Mouse (Mus musculus) forebrain, embryonic 11.5 days (tissue): ENCODE measurements at regions not wholly inside any gene's neighbourhood (a gene's known extent, or its start where the extent isn't known, plus 50 kb on each side); places are given as distances from the start of the nearest gene placed in this dataset.

ENCODE experiments used
- ATAC-seq: fragments of 200-750 bp; cut with Nextera tagmentation; replicated peaks from 2 replicates; pipeline ENCODE4 v1.8.0; 2017; ENCODE audit warnings: moderate TSS enrichment; ENCODE audit not compliant: low FRiP score
- DNase-seq: peaks from one replicate; pipeline ENCODE4 v3.0.0-alpha.2; 2017; ENCODE audit warnings: low spot score
- H3K27ac ChIP-seq: fragments of 300-500 bp; sonication (generic); 2 replicates; pipeline ENCODE4 v1.5.1; 2014; ENCODE audit warnings: low read depth, low read length
- H3K27me3 ChIP-seq: fragments of 300-500 bp; sonication (generic); 2 replicates; pipeline ENCODE4 v1.6.1; 2014; ENCODE audit warnings: mild to moderate bottlenecking, low read length, mixed read lengths; ENCODE audit not compliant: control insufficient read depth, insufficient read depth
- H3K36me3 ChIP-seq: fragments of 300-500 bp; sonication (generic); 2 replicates; pipeline ENCODE4 v1.6.1; 2014; ENCODE audit warnings: mild to moderate bottlenecking, low read length, moderate library complexity, mixed read lengths; ENCODE audit not compliant: control insufficient read depth, insufficient read depth
- H3K4me1 ChIP-seq: fragments of 300-500 bp; sonication (generic); replicated peaks from 2 replicates; pipeline ENCODE4 v1.6.1; 2014; ENCODE audit warnings: low read length, mixed read lengths; ENCODE audit not compliant: control insufficient read depth, insufficient read depth
- H3K4me2 ChIP-seq: fragments of 300-500 bp; sonication (generic); 2 replicates; pipeline ENCODE4 v1.6.1; 2014; ENCODE audit warnings: low read depth, mild to moderate bottlenecking, low read length, moderate library complexity, mixed read lengths; ENCODE audit not compliant: severe bottlenecking
- H3K4me3 ChIP-seq: fragments of 300-500 bp; sonication (generic); 2 replicates; pipeline ENCODE4 v1.5.1; 2014; ENCODE audit warnings: low read depth, low read length
- H3K9ac ChIP-seq: fragments of 300-500 bp; sonication (generic); 2 replicates; pipeline ENCODE4 v1.6.1; 2014; ENCODE audit warnings: low read length
- H3K9me3 ChIP-seq: fragments of 300-500 bp; sonication (generic); 2 replicates; pipeline ENCODE4 v1.6.1; 2016; ENCODE audit warnings: low read length, mixed read lengths; ENCODE audit not compliant: control insufficient read depth
- WGBS: fragments of 180-500 bp; shearing (Covaris S2); extraction: QIAGEN DNeasy Blood & Tissue Kit; methylation state at CpG from one replicate; pipeline ENCODE4 v1.1.7; 2014; 5-methylcytosine and 5-hydroxymethylcytosine counted together

- no peaks in the 10 kb centered on the region for H3K27me3 ChIP-seq
- H3K4me1 ChIP-seq: no peaks in the 10 kb centered on the region
- no peak overlapping the region for H3K4me3 ChIP-seq
- 91% methylated on average over 2 of the region's 2 CpGs for WGBS
- ATAC-seq (no peak), DNase-seq (no peak)
- no peaks in the 10 kb centered on the region for H3K9me3 ChIP-seq
- H3K4me2 ChIP-seq: no peak overlapping the region
- no peaks in the 10 kb centered on the region for H3K36me3 ChIP-seq
- no peak overlapping the region for H3K9ac ChIP-seq
- no peak overlapping the region for H3K27ac ChIP-seq
These were observed 78.2 kb upstream of the Tmtc2 start for GRCm38 (mm10) chr10:105652475-105652874.

DNA sequence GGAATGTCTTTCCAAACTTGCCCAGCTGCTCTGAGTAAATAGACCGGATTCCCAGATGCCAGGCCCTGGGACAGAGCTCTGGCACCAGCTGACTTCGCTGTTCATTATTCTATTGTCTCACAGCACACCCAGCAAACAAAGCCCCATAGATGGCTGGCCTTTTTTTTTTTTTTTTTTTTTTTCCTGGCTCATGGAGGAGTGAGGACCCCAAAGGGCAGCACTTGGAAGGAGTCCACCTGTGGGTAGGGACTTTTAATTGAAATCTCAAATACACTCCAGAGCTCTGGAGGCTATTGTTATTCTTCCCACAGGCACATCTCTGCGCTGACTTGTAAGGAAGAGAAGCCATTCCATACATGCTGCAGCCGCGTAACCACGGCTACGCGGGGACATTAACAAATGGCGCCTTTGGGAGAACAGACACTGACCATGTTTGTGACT is 64.8 kb upstream of the Tmtc2 start:
- H3K9me3 ChIP-seq: no peaks in the 10 kb centered on the region
- H3K27ac ChIP-seq: no peak overlapping the region
- no peaks in the 10 kb centered on the region for H3K27me3 ChIP-seq
- no peak overlapping the region for H3K4me2 ChIP-seq
- no peaks in the 10 kb centered on the region for H3K4me1 ChIP-seq
- no peaks in the 10 kb centered on the region for H3K36me3 ChIP-seq
- ATAC-seq (0 out of 2 replicates have a peak, but pooled peaks have one; percentile 28), DNase-seq (no peak)
- H3K4me3 ChIP-seq: no peak overlapping the region
- H3K9ac ChIP-seq: no peak overlapping the region
- WGBS: 92% methylated on average over 9 of the region's 9 CpGs

GRCm38 (mm10) chr10:105638500-105638899 is 64.2 kb upstream of the Tmtc2 start:
- ATAC-seq: no peak
- Histone ChIP-seq H3K9me3 (no peaks in the 10 kb centered on the region), H3K27ac (no peak overlapping the region), H3K27me3 (no peaks in the 10 kb centered on the region), H3K36me3 (no peaks in the 10 kb centered on the region), H3K4me2 (no peak overlapping the region), H3K9ac (no peak overlapping the region), H3K4me1 (no peaks in the 10 kb centered on the region), H3K4me3 (no peak overlapping the region)
- WGBS: 85% methylated on average over 10 of the region's 10 CpGs
- DNase-seq: no peak

DNA sequence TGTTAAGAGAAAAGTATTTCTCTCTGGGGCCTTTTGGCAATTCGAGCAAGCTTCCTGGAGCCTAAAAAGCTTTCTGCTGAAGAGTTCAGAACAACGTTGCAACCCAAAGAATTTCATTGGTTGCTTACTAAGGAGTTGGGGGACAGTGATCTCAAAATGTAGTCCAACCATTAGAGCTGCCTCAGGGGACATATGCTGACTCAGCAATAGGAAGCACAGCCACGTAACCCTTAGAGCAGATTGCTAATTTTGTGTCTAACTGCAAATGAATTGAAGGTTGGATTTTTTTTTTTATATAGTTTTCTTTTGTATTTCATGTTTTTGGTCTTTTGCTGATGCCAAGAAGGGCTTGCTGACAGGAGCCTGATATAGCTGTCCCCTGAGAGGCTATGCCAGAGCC is 52.6 kb upstream of the Tmtc2 start:
- H3K36me3 ChIP-seq: no peaks in the 10 kb centered on the region
- no peak for DNase-seq
- no peaks in the 10 kb centered on the region for H3K4me1 ChIP-seq
- WGBS: 75% methylated on average over 3 of the region's 3 CpGs
- H3K27me3 ChIP-seq: no peaks in the 10 kb centered on the region
- H3K9me3 ChIP-seq: no peaks in the 10 kb centered on the region
- no peak overlapping the region for H3K4me2 ChIP-seq
- no peak overlapping the region for H3K9ac ChIP-seq
- H3K27ac ChIP-seq: no peak overlapping the region
- H3K4me3 ChIP-seq: no peak overlapping the region
- ATAC-seq: no peak

- no peak overlapping the region for H3K9ac ChIP-seq
- DNase-seq: no peak
- 0 out of 2 replicates have a peak, but pooled peaks have one; percentile 49 for ATAC-seq
- no peak overlapping the region for H3K4me3 ChIP-seq
- H3K27ac ChIP-seq: no peak overlapping the region
- H3K4me1 ChIP-seq: no peaks in the 10 kb centered on the region
- H3K27me3 ChIP-seq: no peaks in the 10 kb centered on the region
- no peaks in the 10 kb centered on the region for H3K9me3 ChIP-seq
- no peak overlapping the region for H3K4me2 ChIP-seq
- no peaks in the 10 kb centered on the region for H3K36me3 ChIP-seq
- WGBS: 73% methylated on average over 8 of the region's 8 CpGs
These were observed 51.2 kb upstream of the Tmtc2 start for GRCm38 (mm10) chr10:105625324-105625950.
